Mouse (Mus musculus) erythroblast, embryonic 14.5 days (primary cell): ENCODE measurements around the gene Ninj1.

Source experiments
- GATA1 ChIP-seq: IDR thresholded peaks from 2 replicates; pipeline ENCODE4 v1.6.1; 2012; ENCODE audit warnings: low read length, inconsistent platforms, mixed read lengths
- TAL1 ChIP-seq: IDR thresholded peaks from 3 replicates; pipeline ENCODE4 v1.6.1; 2012; ENCODE audit warnings: low read length, inconsistent platforms, mixed read lengths

- TF ChIP-seq GATA1 (no peak), TAL1 (no peak)
Measured at GRCm38 (mm10) chr13:49144451-49144850, 42.8 kb upstream of the Ninj1 start.
